Mouse (Mus musculus): ENCODE measurements around the gene Mxi1.

GRCm38 (mm10) chr19:53423816-53424465 is 113.6 kb downstream of the Mxi1 start:
- TF ChIP-seq CTCF (conservative IDR thresholded peaks at IDR 0.05 in 1 of 2, IDR thresholded peaks at IDR 0.05 in 1 of 2; ENCODE audit: low read depth in 2 of 2, low read length in 2 of 2) = no peak
- TF ChIP-seq POLR2A (IDR thresholded peaks at IDR 0.05; ENCODE audit: low read depth, low read length) = peak; percentile 41; the same call in 1 of the 2 replicates
- no peak for TF ChIP-seq RAD21 (IDR thresholded peaks at IDR 0.05; ENCODE audit: low read depth, low read length)
- TF ChIP-seq EP300 (IDR thresholded peaks at IDR 0.05; ENCODE audit: low read length) = no peak
- no peak for TF ChIP-seq E2F4 (IDR thresholded peaks at IDR 0.05; ENCODE audit: insufficient replicate concordance, low read depth, low read length)
- TF ChIP-seq MAX (IDR thresholded peaks at IDR 0.05; ENCODE audit: low read length) = peak; percentile 82
- TF ChIP-seq ZNF384 (IDR thresholded peaks at IDR 0.05; ENCODE audit: low read depth, low read length) = no peak; the same call in 1 of the 2 replicates
- TF ChIP-seq USF1 (IDR thresholded peaks at IDR 0.05; ENCODE audit: low read depth, low read length) = no peak
- no peak for TF ChIP-seq TCF12 (IDR thresholded peaks at IDR 0.05; ENCODE audit: low read depth, low read length)
- no peak for TF ChIP-seq GABPA (IDR thresholded peaks at IDR 0.05; ENCODE audit: insufficient replicate concordance, low read depth, low read length)
- TF ChIP-seq MAFK (IDR thresholded peaks at IDR 0.05; ENCODE audit: insufficient replicate concordance, low read length) = no peak
- TF ChIP-seq NRF1 (IDR thresholded peaks at IDR 0.05; ENCODE audit: low read depth, low read length) = peak; percentile 70

Data from CH12.LX (cell line).